9 mouse cellular contexts compared by ENCODE assay signal in genomic region chr1:118672196-118672595, GRCm38 (mm10). TPM values are rescaled to one million over a fixed set of nuclear protein-coding genes. Genes with fewer than 3 reads are reported as not detected.
DNase-seq lines count a peak whose midpoint lies in the region; ATAC-seq lines count a peak whose summit lies in the region.
"Had no signal": no experiment of that assay in that cellular context is flagged by ENCODE, and none has a peak within 500 bp of the region (broad histone marks: within the 10 kb centered on the region; RNA-seq: fewer than 3 reads in every experiment).

No protein-coding gene starts in this region.

- H3K27me3 ChIP-seq in limb, embryonic 12.5 days: no peaks in the 10 kb centered on the region
- no peaks in the 10 kb centered on the region for H3K27me3 ChIP-seq in hindbrain, embryonic 14.5 days (ENCODE audit: control insufficient read depth, insufficient read depth, low read length)
- H3K27me3 ChIP-seq in midbrain, embryonic 16.5 days (ENCODE audit: control insufficient read depth, insufficient read depth, low read depth, low read length): no peaks in the 10 kb centered on the region

- H3K4me3 ChIP-seq in limb, embryonic 12.5 days (replicated peaks): no peak overlapping the region
- H3K4me3 ChIP-seq in hindbrain, embryonic 14.5 days (replicated peaks; ENCODE audit: low read length): no peak overlapping the region
- no peak overlapping the region for H3K4me3 ChIP-seq in midbrain, embryonic 16.5 days (ENCODE audit: low read depth, low read length)

- H3K9ac ChIP-seq in limb, embryonic 12.5 days (replicated peaks): no peak overlapping the region
- no peak overlapping the region for H3K9ac ChIP-seq in hindbrain, embryonic 14.5 days
- H3K9ac ChIP-seq in midbrain, embryonic 16.5 days (ENCODE audit: low read depth, low read length): no peak overlapping the region
- H3K9ac ChIP-seq: lung, embryonic 14.5 days had no signal

- no peaks in the 10 kb centered on the region for H3K36me3 ChIP-seq in limb, embryonic 12.5 days
- no peaks in the 10 kb centered on the region for H3K36me3 ChIP-seq in hindbrain, embryonic 14.5 days (replicated peaks; ENCODE audit: control insufficient read depth, insufficient read depth)
- H3K36me3 ChIP-seq in midbrain, embryonic 16.5 days (ENCODE audit: control insufficient read depth, insufficient read depth, low read length): no peaks in the 10 kb centered on the region

- 0 out of 2 replicates have a peak, but pooled peaks have one; percentile 21 for ATAC-seq in limb, embryonic 12.5 days (ENCODE audit: insufficient number of reproducible peaks, insufficient read depth, low FRiP score, low TSS enrichment, low read depth)
- ATAC-seq in hindbrain, embryonic 14.5 days (ENCODE audit: low FRiP score): no peak
- no peak for ATAC-seq in midbrain, embryonic 16.5 days

- H3K4me2 ChIP-seq in limb, embryonic 12.5 days: no peak overlapping the region
- H3K4me2 ChIP-seq in hindbrain, embryonic 14.5 days (replicated peaks): no peak overlapping the region
- H3K4me2 ChIP-seq in midbrain, embryonic 16.5 days (ENCODE audit: low read length): no peak overlapping the region
- H3K4me2 ChIP-seq: lung, embryonic 14.5 days had no signal

- no peak overlapping the region for H3K27ac ChIP-seq in limb, embryonic 12.5 days
- no peak overlapping the region for H3K27ac ChIP-seq in hindbrain, embryonic 14.5 days
- no peak overlapping the region for H3K27ac ChIP-seq in midbrain, embryonic 16.5 days (ENCODE audit: low read length)

- no peaks in the 10 kb centered on the region for H3K9me3 ChIP-seq in limb, embryonic 12.5 days
- no peaks in the 10 kb centered on the region for H3K9me3 ChIP-seq in hindbrain, embryonic 14.5 days (ENCODE audit: control insufficient read depth, low read length)
- H3K9me3 ChIP-seq in midbrain, embryonic 16.5 days (replicated peaks; ENCODE audit: control insufficient read depth, low read length, poor library complexity, severe bottlenecking): no peaks in the 10 kb centered on the region

- H3K4me1 ChIP-seq in limb, embryonic 12.5 days (replicated peaks): 0 out of 2 replicates have a peak, but pooled peaks cover 6% of the 10 kb centered on the region
- H3K4me1 ChIP-seq in hindbrain, embryonic 14.5 days (replicated peaks; ENCODE audit: control insufficient read depth, insufficient read depth, low read length): no peaks in the 10 kb centered on the region
- no peaks in the 10 kb centered on the region for H3K4me1 ChIP-seq in midbrain, embryonic 16.5 days (ENCODE audit: control insufficient read depth, insufficient read depth, low read length)

- peak; percentile 14 to 20 for DNase-seq in layer of hippocampus, postnatal 10 days (ENCODE audit: low spot score in 2 of 2)
- no peak for DNase-seq in layer of hippocampus, postnatal 36 days
- DNase-seq in cerebellum, adult 9-10 months: peak; percentile 8
- peak; percentile 8 to 27 for DNase-seq in frontal cortex, adult 2 months (ENCODE audit: extremely low spot score in 1 of 2, low spot score in 1 of 2)
- DNase-seq in hindbrain, embryonic 14.5 days (ENCODE audit: low spot score): no peak
- DNase-seq in spleen, postnatal 4 days (ENCODE audit: low spot score in 2 of 2): no peak
- DNase-seq: lung, embryonic 14.5 days had no signal

- WGBS in limb, embryonic 12.5 days: 52% methylated on average over 8 of the region's 8 CpGs
- WGBS in hindbrain, embryonic 14.5 days: 38% methylated on average over 8 of the region's 8 CpGs
- WGBS in midbrain, embryonic 16.5 days: 32% methylated on average over 8 of the region's 8 CpGs

RNA-seq across cellular contexts. Expression of gene Tfcp2l1, which starts 44.5 kb away (rescaled TPM):
- 1 to 10 TPM; 1.0 to 1.5 TPM for total RNA-seq in layer of hippocampus, postnatal 10 days (2021)
- total RNA-seq in layer of hippocampus, postnatal 36 days (2021): 1 to 10 TPM; 2.2 to 2.5 TPM
- polyA plus RNA-seq in frontal cortex, adult 2 months (2012; rRNA removed): 2.8 and 2.9 TPM in 2 replicates
- 0.23 and 0.29 TPM in 2 replicates for polyA plus RNA-seq in limb, embryonic 12.5 days (2016; fragmentation: Nextera tagmentation; extraction: Ambion mirVana)
- polyA plus RNA-seq in hindbrain, embryonic 14.5 days (2014; fragmentation: Nextera tagmentation; extraction: Ambion mirVana): 0.41 and 0.77 TPM in 2 replicates
- 0.34 and 0.42 TPM in 2 replicates for polyA plus RNA-seq in midbrain, embryonic 16.5 days (2015; fragmentation: Nextera tagmentation; extraction: Ambion mirVana)

Comparison
In these comparisons a context has a peak if more than half of its experiments do, and no peak if none do; other contexts are left out.
1. DNase-seq: peak in layer of hippocampus, postnatal 10 days (2 of 2), cerebellum, adult 9-10 months (single experiment) and frontal cortex, adult 2 months (2 of 2); none in layer of hippocampus, postnatal 36 days (0 of 2), hindbrain, embryonic 14.5 days (single experiment) and spleen, postnatal 4 days (0 of 2).